Mouse (Mus musculus): Measurements from ENCODE around the gene Ankrd13d. TPM values are rescaled to one million over a fixed set of nuclear protein-coding genes. Genes with fewer than 3 reads are reported as not detected.
A peak's percentile ranks its signal among the peaks of the same experiment; 100 is the strongest.
"Not testable (repeated sequence)": the region's sequence is repeated elsewhere in the genome, so short reads cannot be mapped to it uniquely, and the experiment has no call there.

The Ankrd13d gene
- polyA plus RNA-seq, 1 experiment from 2014 or later, result 2.0 TPM

DNA sequence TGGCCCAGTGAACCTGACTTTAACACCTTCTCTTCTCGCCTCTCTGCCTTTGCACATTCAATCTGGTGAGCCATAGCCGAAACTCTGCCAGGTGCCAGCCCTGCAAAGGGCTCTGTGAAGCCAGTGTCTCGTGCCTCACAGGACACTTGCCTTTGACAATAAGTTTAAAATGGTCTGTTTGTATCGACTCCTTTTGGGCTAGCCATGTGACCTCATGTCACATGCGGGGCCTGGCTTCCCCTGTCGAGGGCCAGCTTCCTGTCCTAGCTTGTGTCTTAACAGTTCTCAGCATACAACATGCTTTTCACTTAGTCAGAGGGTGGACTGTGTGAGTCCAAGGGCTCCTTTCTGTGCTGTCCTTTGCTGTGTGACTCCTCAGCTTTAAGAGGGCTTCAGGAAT is 20.2 kb downstream of the Ankrd13d start:
- no peak overlapping the region for H3K4me3 ChIP-seq (ENCODE audit: low read depth, low read length)
- peaks cover 5% of the 10 kb centered on the region; the same call in 1 of the 2 replicates for H3K4me1 ChIP-seq (ENCODE audit: insufficient read depth, low read depth, low read length)
- WGBS, result 56% methylated on average over 6 of the region's 6 CpGs
- H3K27me3 ChIP-seq (replicated peaks; ENCODE audit: insufficient read depth, low read length), result no peaks in the 10 kb centered on the region
- ATAC-seq (no peak), DNase-seq (ENCODE audit: low spot score) (no peak)
- H3K36me3 ChIP-seq (ENCODE audit: insufficient read depth, low read length), result no peaks in the 10 kb centered on the region
- H3K9ac ChIP-seq (replicated peaks; ENCODE audit: low read depth), result no peak overlapping the region
- H3K9me3 ChIP-seq (ENCODE audit: low read length), result no peaks in the 10 kb centered on the region
- TF ChIP-seq CTCF (IDR thresholded peaks at IDR 0.05) (no peak), EP300 (IDR thresholded peaks at IDR 0.05) (no peak)
- H3K27ac ChIP-seq (ENCODE audit: low read length), result no peak overlapping the region
- H3K4me2 ChIP-seq (replicated peaks; ENCODE audit: low read depth, low read length), result no peak overlapping the region

DNA sequence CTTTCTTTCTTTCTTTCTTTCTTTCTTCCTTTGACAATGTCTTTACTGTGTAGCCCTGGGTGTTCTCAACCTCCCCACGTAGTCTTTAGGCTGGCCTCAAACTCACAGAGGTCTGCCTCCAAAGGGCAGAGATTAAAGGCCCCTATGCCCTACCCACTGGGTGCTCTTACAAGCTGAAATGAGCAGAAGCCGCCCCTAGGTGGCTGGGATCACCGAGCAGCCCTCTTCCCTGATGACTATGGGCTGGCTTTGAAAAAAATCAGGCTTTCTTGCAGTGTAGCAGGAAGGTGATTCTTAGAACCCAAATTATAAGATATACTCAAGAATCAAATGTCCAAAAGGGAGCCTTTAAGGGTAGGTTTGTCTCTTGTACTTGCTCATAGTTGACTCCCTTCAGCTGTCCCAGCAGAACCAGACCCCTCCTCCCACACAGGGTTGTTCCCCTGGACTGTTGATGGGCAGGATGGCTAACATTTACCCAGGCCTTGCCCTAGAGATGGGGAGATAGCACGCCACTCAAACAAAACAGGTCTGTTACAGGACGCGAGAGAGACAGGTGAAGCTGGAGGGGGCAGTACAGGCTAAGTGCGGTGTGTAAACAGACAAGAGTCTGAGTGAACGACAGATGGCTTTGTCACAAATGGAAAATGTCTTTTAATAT is 21.8 kb downstream of the Ankrd13d start:
- peaks cover 9% of the 10 kb centered on the region; the same call in 1 of the 2 replicates for H3K4me1 ChIP-seq (ENCODE audit: insufficient read depth, low read depth, low read length)
- H3K36me3 ChIP-seq (ENCODE audit: insufficient read depth, low read length), result no peaks in the 10 kb centered on the region
- TF ChIP-seq CTCF (IDR thresholded peaks at IDR 0.05), result peak; percentile 33
- TF ChIP-seq EP300 (IDR thresholded peaks at IDR 0.05), result no peak
- DNase-seq (ENCODE audit: low spot score) (no peak), ATAC-seq (no peak)
- WGBS, result 47% methylated on average over 8 of the region's 8 CpGs
- no peak overlapping the region for H3K9ac ChIP-seq (replicated peaks; ENCODE audit: low read depth)
- H3K4me2 ChIP-seq (replicated peaks; ENCODE audit: low read depth, low read length), result no peak overlapping the region
- no peaks in the 10 kb centered on the region for H3K9me3 ChIP-seq (ENCODE audit: low read length)
- no peak overlapping the region for H3K4me3 ChIP-seq (ENCODE audit: low read depth, low read length)
- no peak overlapping the region for H3K27ac ChIP-seq (ENCODE audit: low read length)
- H3K27me3 ChIP-seq (replicated peaks; ENCODE audit: insufficient read depth, low read length), result no peaks in the 10 kb centered on the region

DNA sequence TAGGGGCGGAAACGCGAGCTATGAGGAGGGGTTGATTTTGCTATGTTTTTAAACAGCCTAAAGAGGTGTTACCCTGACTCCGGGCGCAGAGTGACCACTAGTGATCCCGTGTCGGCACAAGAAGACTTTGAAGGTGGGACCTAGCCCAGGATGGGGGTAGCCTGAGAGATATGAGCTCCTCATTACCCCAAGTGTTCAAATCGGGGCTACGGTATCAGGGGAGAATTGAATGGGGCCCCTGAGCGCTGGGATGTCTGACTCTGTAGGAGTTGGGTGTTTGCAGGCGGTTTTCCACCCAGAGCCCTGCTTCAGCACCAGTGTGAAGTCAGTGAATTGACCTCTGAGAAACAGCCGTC is 25.1 kb downstream of the Ankrd13d start:
- no peaks in the 10 kb centered on the region for H3K27me3 ChIP-seq (replicated peaks; ENCODE audit: insufficient read depth, low read length)
- peak overlapping the region; percentile 55 for H3K4me3 ChIP-seq (ENCODE audit: low read depth, low read length)
- DNase-seq (ENCODE audit: low spot score) (no peak), ATAC-seq (no peak)
- peaks cover 9% of the 10 kb centered on the region; the same call in 1 of the 2 replicates for H3K4me1 ChIP-seq (ENCODE audit: insufficient read depth, low read depth, low read length)
- no peaks in the 10 kb centered on the region for H3K9me3 ChIP-seq (ENCODE audit: low read length)
- H3K36me3 ChIP-seq (ENCODE audit: insufficient read depth, low read length), result no peaks in the 10 kb centered on the region
- no peak overlapping the region for H3K27ac ChIP-seq (ENCODE audit: low read length)
- peak overlapping the region; percentile 63 for H3K4me2 ChIP-seq (replicated peaks; ENCODE audit: low read depth, low read length)
- WGBS, result 22% methylated on average over 12 of the region's 12 CpGs
- no peak for TF ChIP-seq CTCF (IDR thresholded peaks at IDR 0.05)
- no peak for TF ChIP-seq EP300 (IDR thresholded peaks at IDR 0.05)
- H3K9ac ChIP-seq (replicated peaks; ENCODE audit: low read depth), result 0 out of 2 replicates have a peak overlapping the region, but pooled peaks have one; percentile 23

GRCm38 (mm10) chr19:4257216-4257896 is 25.6 kb downstream of the Ankrd13d start:
- ATAC-seq (peak; percentile 96), DNase-seq (ENCODE audit: low spot score) (peak; percentile 97)
- peaks cover 9% of the 10 kb centered on the region; the same call in 1 of the 2 replicates for H3K4me1 ChIP-seq (ENCODE audit: insufficient read depth, low read depth, low read length)
- 0 out of 2 replicates have a peak overlapping the region, but pooled peaks have one; percentile 23 for H3K9ac ChIP-seq (replicated peaks; ENCODE audit: low read depth)
- no peaks in the 10 kb centered on the region for H3K9me3 ChIP-seq (ENCODE audit: low read length)
- H3K27ac ChIP-seq (ENCODE audit: low read length), result no peak overlapping the region
- WGBS, result under 1% methylated on average over 41 of the region's 41 CpGs
- no peaks in the 10 kb centered on the region for H3K36me3 ChIP-seq (ENCODE audit: insufficient read depth, low read length)
- peak overlapping the region; percentile 63 for H3K4me2 ChIP-seq (replicated peaks; ENCODE audit: low read depth, low read length)
- peak overlapping the region; percentile 55 for H3K4me3 ChIP-seq (ENCODE audit: low read depth, low read length)
- no peak for TF ChIP-seq EP300 (IDR thresholded peaks at IDR 0.05)
- peak; percentile 96 for TF ChIP-seq CTCF (IDR thresholded peaks at IDR 0.05)
- H3K27me3 ChIP-seq (replicated peaks; ENCODE audit: insufficient read depth, low read length), result no peaks in the 10 kb centered on the region

DNA sequence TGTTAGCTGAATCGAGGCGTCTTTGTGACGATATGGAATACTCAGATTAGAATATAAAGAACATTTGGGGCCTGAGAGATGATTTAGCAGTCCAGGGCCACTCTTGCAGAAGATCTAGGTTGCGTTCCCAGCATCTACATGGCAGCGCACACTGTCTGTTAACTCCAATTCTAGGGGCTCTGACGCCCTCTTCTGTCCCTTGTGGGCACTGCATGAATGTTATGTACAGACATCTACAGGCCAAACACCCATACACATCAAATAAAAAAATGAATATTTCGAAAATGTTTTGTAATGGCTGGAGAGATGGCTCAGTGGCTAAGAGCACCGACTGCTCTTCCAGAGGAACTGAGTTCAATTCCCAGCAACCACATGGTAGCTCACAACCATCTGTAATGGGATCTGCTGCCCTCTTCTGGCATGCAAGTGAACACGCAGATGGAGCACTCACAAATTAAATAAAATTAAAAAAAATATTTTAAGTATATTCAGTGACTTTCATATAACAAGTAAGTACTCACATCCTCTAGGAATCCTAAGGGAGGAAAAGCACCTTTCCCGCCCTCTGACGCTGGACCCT is 27.3 kb downstream of the Ankrd13d start:
- DNase-seq (ENCODE audit: low spot score), result no peak

GRCm38 (mm10) chr19:4254230-4254629 is 28.7 kb downstream of the Ankrd13d start:
- Histone ChIP-seq H3K4me2 (replicated peaks; ENCODE audit: low read depth, low read length) (no peak overlapping the region), H3K4me1 (ENCODE audit: insufficient read depth, low read depth, low read length) (peaks cover 9% of the 10 kb centered on the region; the same call in 1 of the 2 replicates), H3K36me3 (ENCODE audit: insufficient read depth, low read length) (no peaks in the 10 kb centered on the region), H3K9me3 (ENCODE audit: low read length) (no peaks in the 10 kb centered on the region), H3K4me3 (ENCODE audit: low read depth, low read length) (no peak overlapping the region), H3K27me3 (replicated peaks; ENCODE audit: insufficient read depth, low read length) (no peaks in the 10 kb centered on the region), H3K9ac (replicated peaks; ENCODE audit: low read depth) (no peak overlapping the region), H3K27ac (ENCODE audit: low read length) (no peak overlapping the region)
- no peak for TF ChIP-seq CTCF (IDR thresholded peaks at IDR 0.05)
- no peak for TF ChIP-seq EP300 (IDR thresholded peaks at IDR 0.05)
- 88% methylated on average over 7 of the region's 7 CpGs for WGBS
- ATAC-seq (no peak), DNase-seq (ENCODE audit: low spot score) (no peak)

More for the DNA sequence above, 27.3 kb downstream of the Ankrd13d start:
- H3K9me3 ChIP-seq (ENCODE audit: low read length), result no peaks in the 10 kb centered on the region
- H3K4me1 ChIP-seq (ENCODE audit: insufficient read depth, low read depth, low read length), result peaks cover 9% of the 10 kb centered on the region; the same call in 1 of the 2 replicates
- H3K4me3 ChIP-seq (ENCODE audit: low read depth, low read length), result no peak overlapping the region
- no peaks in the 10 kb centered on the region for H3K36me3 ChIP-seq (ENCODE audit: insufficient read depth, low read length)
- no peak for ATAC-seq
- no peak overlapping the region for H3K9ac ChIP-seq (replicated peaks; ENCODE audit: low read depth)
- no peak overlapping the region for H3K4me2 ChIP-seq (replicated peaks; ENCODE audit: low read depth, low read length)
- H3K27ac ChIP-seq (ENCODE audit: low read length), result no peak overlapping the region
- TF ChIP-seq CTCF (IDR thresholded peaks at IDR 0.05), result no peak; the same call in none of the 2 replicates
- no peak for TF ChIP-seq EP300 (IDR thresholded peaks at IDR 0.05)
- H3K27me3 ChIP-seq (replicated peaks; ENCODE audit: insufficient read depth, low read length), result no peaks in the 10 kb centered on the region
- WGBS, result 75% methylated on average over 11 of the region's 11 CpGs

GRCm38 (mm10) chr19:4248683-4249082 is 34.3 kb downstream of the Ankrd13d start:
- H3K27me3 ChIP-seq (replicated peaks; ENCODE audit: insufficient read depth, low read length); H3K4me3 ChIP-seq (ENCODE audit: low read depth, low read length); H3K9ac ChIP-seq (replicated peaks; ENCODE audit: low read depth); ATAC-seq; H3K36me3 ChIP-seq (ENCODE audit: insufficient read depth, low read length); H3K4me1 ChIP-seq (ENCODE audit: insufficient read depth, low read depth, low read length); H3K4me2 ChIP-seq (replicated peaks; ENCODE audit: low read depth, low read length); H3K27ac ChIP-seq (ENCODE audit: low read length); DNase-seq (ENCODE audit: low spot score); H3K9me3 ChIP-seq (ENCODE audit: low read length): not testable (repeated sequence)
- 47% methylated on average over 1 of the region's 1 CpGs for WGBS
